Mouse (Mus musculus): ENCODE measurements at regions not wholly inside any gene's neighbourhood (a gene's known extent, or its start where the extent isn't known, plus 50 kb on each side); places are given as distances from the start of the nearest gene placed in this dataset.

DNA sequence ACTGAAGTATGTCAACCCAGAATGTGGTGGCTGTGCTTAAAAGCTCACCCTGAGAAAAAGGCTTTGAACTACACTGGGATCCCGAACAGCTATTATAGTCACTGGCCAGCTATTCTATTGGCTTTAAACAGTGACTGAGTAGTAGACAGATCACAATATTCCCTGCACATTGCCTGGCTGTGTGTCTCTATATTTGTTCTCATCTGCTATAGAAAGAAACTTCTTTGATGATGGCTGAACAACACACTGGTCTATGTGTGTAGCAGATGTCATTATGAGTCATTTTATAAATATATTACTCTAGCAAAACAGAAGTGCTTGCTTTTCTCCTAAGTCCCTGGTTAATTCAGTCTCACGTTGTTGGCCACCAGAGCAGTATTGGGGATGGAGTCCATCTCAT, 152.1 kb upstream of the Slco6d1 start:
- intact Hi-C loops (cut with DNase I), result no loop called here
- no peak for DNase-seq

DNA sequence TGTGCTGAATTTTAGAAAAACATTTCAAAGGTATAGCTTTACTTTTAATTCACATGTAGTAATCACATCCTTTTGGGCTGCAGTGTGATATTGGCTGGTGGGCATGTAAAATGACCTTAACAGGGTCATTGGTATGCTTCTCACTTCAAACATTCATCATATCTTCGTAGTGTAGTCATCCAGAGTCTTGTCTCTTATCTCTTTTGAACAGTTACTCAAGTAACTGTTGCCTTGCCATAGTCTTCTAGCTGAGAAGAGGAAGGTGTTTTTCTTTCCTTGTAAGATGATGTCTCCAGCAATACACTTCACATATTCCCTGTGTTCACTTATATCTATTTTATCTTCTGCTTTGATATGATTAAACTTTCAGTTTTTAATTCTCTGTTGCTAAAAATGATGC, 150.7 kb upstream of the Slco6d1 start:
- intact Hi-C loops (cut with DNase I), result loop anchor here (10.0 kb wide), 1 partner anchor 295 kb away; no protein-coding TSS in a partner anchor
- DNase-seq, result no peak

DNA sequence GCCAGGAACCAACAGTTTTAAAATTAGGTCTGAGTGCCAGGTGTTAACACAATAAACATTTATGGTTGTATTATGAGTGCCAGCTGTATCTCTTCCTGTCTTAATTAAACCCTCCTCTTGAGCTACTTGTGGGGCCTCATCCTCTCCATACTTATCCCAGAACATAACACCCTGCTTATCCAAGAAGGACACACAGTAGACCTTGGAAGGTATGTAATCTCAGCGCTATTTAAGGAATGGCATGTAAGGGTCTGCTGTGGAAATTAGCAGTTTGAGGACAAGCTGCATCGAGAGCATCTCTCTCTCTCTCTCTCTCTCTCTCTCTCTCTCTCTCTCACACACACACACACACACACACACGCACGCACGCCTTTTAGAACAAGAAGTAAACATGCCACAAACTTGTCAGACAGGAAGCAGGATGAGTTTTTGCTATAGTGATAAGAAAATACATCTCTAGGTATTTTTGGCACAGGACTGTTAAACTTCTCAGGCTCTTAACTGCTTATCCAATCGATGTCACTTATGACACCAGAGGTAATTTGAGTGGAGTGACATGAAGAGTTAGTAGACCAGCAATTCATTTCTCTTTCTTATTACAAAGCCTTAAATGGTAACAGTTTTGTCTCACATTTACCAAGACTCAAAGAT, 146.8 kb upstream of the Slco6d1 start:
- intact Hi-C loops (cut with DNase I), result loop anchor here (10.0 kb wide), 1 partner anchor 299 kb away; no protein-coding TSS in a partner anchor

DNA sequence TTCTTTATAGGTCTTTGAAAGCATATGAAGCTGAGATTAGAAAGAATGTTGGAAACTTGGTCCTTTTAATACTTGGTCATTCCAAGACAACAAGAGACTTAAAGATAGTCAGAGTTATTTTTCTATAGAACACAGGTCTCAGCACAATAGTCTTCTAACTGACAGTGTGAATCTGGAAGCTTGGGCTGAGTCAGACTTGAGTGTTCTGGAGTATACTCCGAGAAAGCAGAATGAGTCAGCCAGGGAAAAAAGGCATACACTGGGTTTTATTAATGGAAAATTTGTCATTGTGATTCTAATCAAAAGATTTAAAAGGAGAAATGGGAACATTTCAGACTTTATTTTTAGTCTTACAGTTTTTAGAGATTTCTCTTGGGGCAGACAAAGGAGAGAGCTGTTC, 145.4 kb upstream of the Slco6d1 start:
- intact Hi-C loops (cut with DNase I), result loop anchor here (10.0 kb wide), 1 partner anchor 301 kb away; no protein-coding TSS in a partner anchor
- no peak for DNase-seq

More for the DNA sequence above, 146.8 kb upstream of the Slco6d1 start:
- DNase-seq, result no peak

DNA sequence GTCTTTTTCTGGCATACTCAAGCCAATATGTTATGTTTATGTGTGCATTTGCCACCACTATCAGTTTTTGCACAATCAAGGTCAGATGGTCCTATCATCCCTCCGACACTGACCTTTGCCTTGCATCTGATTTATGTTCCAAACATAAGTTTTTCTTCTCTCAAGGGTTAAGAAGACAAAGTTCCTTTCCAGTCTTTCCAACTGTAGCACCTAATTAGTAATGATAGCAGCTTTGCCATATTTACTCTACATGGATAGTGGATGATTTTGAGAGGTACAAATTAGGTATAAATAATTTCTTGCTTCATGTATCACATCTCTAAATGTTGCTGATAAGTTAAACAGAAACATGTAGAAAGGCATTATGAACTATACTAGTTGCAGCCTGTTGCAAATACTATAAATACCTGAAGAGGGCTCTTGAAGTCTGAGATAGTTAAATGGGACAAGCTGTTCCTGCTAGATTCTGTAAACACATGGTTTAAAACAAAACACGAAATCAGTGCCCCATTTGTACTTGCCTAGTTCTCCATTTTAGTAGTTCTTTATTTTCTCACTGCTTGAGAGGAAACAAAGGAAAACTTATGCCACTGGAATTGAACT, 141.4 kb upstream of the Slco6d1 start:
- peak in 1 of 2 experiments; percentile 7 for DNase-seq
- intact Hi-C loops (cut with DNase I), result loop anchor here (2.0 to 10.0 kb wide), 3 partner anchors 23 to 305 kb away; no protein-coding TSS in a partner anchor

DNA sequence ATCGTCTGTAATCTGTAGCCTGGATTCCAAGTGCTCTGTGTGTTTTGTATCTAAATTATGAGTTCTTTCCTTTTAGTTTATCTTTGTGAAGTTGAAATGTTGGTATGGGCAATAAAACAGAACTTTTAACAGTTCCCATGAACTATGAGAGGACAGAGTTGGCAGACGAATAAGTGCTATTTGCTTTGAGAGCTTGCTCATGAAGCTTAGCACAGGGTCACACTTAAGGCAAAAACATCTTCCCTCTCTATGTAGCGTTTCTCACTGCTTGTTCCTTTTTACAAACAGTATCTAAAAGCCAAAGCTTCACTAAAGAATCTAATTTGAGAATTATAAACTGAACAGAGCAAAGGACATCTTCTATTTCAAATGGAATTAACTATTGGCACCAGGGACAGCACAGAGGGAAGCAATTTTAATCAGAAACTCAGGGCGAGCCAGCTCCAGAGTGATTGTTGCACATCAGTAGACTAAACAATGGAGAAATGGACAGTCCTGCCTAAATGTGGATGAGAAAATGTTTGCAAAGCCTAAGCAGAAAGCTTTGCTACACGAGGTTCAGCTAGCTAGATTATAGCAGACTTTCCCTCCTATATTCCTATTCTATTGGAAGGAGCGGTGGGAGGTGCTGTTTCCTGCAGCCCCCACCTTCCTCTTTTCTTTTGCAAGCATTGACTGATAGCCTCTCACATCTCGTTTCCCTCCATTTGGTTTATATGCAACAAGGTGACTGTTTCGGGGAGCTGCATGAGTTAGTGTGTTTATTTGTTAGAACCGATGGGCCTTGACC, 140.5 kb upstream of the Slco6d1 start:
- peak; percentile 5 to 12 for DNase-seq
- intact Hi-C loops (cut with DNase I), result loop anchor here (2.0 to 5.0 kb wide), 2 partner anchors 22 to 72 kb away; no protein-coding TSS in a partner anchor

DNA sequence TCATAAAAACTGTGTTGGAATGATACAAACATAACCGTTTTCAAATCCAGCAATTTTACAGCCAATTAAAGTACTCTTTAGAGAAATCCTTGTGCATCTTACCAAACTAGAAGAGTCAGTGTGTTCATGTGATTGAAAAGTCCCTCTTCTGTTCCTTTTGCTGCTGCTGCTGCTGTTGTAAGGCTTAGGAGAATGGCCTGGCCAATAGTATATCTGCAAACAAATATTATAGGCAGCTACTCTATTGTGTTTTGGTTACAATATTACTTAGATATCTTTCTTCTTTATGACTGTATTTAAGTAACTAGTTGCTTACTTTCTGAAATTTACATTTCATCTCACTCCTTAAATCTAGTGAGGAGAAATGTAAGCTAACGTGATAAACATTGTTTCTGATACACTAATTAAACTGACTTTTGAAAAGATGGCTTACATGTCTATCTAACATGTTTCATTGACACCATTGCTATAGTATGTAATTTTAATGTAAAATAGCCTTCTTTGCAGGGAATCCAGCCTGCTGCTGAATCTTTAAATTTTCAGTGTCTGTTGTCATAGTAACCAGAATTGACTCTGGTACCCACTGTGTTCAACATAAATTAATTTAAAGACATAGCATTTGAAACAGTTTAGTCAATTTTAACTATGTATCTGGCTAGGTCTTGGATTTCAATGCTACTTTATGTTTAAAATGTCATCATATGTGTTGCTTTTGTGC, 139.7 kb upstream of the Slco6d1 start:
- no peak for DNase-seq
- intact Hi-C loops (cut with DNase I), result loop anchor here (2.0 to 5.0 kb wide), 2 partner anchors 22 to 71 kb away; no protein-coding TSS in a partner anchor

DNA sequence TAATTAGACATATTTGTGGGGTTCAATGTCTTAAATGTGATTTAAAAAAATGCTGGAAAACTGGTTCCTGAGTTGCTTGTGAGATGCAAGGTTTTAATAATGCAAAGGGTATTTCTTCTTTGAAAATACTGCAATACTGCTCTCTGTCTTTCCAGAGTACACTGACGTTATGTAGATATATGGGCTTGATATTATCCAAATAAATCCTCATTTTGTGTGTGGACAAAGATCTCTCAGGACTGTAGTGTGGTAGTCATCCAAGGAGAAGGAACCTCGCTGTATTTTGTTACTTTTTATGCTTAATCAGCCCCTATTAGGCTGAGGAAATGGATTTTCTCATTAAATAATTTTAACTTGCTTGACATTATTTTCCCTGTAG, 139.2 kb upstream of the Slco6d1 start:
- intact Hi-C loops (cut with DNase I), result loop anchor here (2.0 to 5.0 kb wide), 2 partner anchors 21 to 71 kb away; no protein-coding TSS in a partner anchor
- no peak for DNase-seq

DNA sequence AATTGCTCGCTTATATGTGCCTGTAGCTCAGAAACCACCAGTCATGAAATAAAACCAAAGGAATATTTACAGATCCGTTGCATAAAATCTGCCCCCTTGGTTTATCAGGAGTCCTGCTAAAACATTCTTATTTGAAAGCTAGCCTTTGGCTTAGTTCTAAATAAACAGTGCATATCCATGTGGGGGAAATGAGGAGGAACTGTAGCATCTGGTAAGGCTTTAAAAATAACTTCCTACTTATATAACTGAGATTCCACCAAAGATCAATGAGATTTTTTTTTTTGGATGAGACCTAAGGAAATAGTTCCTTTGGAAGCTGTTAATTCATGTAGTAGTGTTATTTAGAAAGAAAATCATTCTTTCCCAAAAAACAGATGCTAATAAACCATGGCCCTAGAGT, 117.8 kb upstream of the Slco6d1 start:
- no peak for DNase-seq
- intact Hi-C loops (cut with DNase I), result loop anchor here (2.0 kb wide), 1 partner anchor 22 kb away; no protein-coding TSS in a partner anchor

DNA sequence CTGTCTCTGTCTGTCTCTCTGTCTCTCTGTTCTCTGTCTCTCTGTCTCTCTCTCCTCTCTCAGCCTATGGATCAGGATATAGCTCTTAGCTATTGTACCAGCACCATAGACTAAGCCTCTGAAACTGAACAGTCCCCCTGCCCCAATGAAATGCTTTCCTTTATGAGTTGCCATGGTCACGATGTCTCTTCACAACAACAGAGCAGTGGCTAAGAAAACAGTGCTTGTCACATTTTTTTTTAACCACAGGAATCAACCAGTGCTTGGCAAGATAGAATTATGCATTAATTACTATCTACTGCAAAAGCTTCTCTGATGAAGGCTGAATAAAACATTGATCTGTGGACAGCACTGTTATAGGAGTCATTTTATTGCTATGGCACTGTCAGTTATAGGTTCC, 114.6 kb upstream of the Slco6d1 start:
- intact Hi-C loops (cut with DNase I), result no loop called here

DNA sequence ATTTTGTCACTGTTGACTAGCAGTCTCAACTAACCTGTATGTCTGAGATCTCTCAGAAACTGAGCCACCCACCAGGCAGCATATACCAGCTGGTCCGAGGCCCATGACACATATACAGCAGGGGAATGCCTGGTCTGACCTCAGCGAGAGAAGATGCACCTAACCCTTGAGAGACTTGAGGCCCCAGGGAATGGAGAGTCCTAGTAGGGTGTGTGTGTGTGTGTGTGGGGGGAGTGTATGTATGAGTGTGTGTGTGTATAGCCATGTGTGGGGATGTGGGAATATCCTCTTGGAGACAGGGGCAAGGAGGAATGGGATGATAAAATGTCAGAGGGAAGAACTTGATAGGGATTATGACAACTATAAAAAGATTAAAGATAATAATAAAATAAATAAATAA, 113.4 kb upstream of the Slco6d1 start:
- no peak for DNase-seq
- intact Hi-C loops (cut with DNase I), result no loop called here

More for the DNA sequence above, 114.6 kb upstream of the Slco6d1 start:
- no peak for DNase-seq

DNA sequence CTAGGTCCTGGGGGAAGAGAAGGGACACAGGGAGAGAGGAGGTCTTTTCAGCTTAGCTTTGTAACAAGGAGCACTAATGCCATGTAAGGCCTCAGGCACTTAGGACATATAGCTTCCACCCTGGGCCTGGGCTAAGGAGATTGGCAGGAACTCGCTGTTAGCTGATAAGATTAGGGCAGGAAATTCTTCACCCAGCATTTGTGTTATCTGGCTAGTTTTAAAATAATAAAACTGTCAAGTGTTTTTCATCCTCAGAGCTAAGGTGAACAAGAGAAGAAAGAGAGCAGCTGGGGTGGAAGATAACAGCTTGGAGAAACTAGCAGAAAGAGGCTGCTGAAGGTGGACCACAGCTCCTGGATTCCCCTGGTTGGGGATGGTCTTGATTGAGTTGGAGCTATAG, 111.0 kb upstream of the Slco6d1 start:
- no peak for DNase-seq
- intact Hi-C loops (cut with DNase I), result no loop called here

DNA sequence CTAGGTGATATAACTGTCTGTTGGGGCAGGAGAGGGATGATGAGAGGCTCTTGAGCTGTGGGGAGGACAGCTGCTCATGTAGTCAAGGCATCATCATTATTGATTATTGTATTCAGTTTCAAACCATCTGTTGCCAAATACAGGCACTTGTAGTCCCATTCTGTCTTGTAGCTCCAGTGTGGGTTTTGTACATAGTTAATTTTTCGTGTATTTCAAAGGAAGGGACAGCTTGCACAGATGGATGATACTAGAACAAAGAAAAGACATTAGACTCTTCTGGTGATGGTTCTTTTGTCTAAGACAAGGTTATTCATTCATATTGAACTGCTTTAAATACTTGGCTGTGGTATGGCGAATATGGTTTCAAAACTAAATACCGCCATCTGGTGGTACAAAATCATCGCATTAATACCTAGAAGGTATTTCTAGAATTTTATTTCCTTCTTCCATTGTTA, 70.8 kb upstream of the Slco6d1 start:
- intact Hi-C loops (cut with DNase I), result loop anchor here (1.0 to 10.0 kb wide), 4 partner anchors 68 to 541 kb away; no protein-coding TSS in a partner anchor
- peak; percentile 21 to 58 for DNase-seq

DNA sequence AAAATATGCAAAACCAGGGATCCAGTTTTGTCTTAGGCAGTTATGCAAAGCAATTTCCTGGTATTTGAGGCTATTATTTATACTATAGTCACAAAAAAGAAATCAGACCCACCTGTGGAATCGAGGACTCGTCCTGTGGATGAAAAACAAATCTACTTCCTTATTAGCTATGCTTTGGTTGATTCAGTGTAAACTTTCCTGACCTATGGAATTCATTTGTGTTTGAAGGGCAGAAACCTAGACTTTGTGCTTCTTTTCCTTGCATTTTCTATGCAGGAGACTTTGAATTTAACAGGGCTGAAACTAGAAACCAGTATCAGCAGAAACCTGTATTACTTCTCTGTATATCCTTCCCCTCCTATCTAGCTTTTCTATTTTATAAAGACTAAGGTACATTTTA, 70.2 kb upstream of the Slco6d1 start:
- no peak for DNase-seq
- intact Hi-C loops (cut with DNase I), result loop anchor here (1.0 to 10.0 kb wide), 4 partner anchors 68 to 541 kb away; no protein-coding TSS in a partner anchor

DNA sequence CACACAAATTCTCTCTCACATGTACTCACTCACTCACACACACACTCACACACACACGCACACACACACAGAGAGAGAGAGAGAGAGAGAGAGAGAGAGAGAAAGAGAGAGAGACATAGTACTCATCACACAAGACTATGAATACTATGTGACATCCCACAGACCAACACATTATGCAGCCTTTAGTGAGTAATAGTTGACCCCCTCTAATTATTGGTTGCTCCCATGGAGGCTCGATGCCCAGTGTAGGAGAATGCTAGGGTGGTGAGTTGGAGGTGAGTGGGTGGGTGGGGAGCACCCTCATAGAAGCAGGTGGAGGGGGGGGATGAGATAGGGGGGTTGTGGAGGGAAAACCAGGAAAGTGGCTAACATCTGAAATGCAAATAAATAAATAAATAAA, 69.4 kb upstream of the Slco6d1 start:
- no peak for DNase-seq
- intact Hi-C loops (cut with DNase I), result loop anchor here (5.0 to 10.0 kb wide), 3 partner anchors 69 to 377 kb away; no protein-coding TSS in a partner anchor
